Mouse (Mus musculus) ES-E14 (cell line): ENCODE measurements around the gene Lrch3. TPM values are rescaled to one million over a fixed set of nuclear protein-coding genes. Genes with fewer than 3 reads are reported as not detected.

ENCODE experiments used
- DNase-seq: peaks from one replicate; pipeline ENCODE4 v3.0.0-alpha.2; 2013; ENCODE audit warnings: low read depth, low spot score
- H3K27ac ChIP-seq: 2 replicates; pipeline ENCODE4 v1.5.1; 2012; ENCODE audit warnings: low read depth, mild to moderate bottlenecking, low read length, moderate library complexity, mixed read lengths; ENCODE audit not compliant: poor library complexity, insufficient read depth, severe bottlenecking
- H3K36me3 ChIP-seq: 2 replicates; pipeline ENCODE4 v1.6.1; 2012; ENCODE audit warnings: mild to moderate bottlenecking, low read length, moderate library complexity, mixed read lengths; ENCODE audit not compliant: control insufficient read depth, poor library complexity, insufficient read depth, severe bottlenecking
- H3K4me1 ChIP-seq, 2 experiments: fragments of 150-350 bp in 1 of 2; sonication (generic) in 1 of 2; 2 replicates each; pipeline ENCODE4 v1.6.1; 2012; ENCODE audit warnings: low read length in 2 of 2, mild to moderate bottlenecking in 1 of 2, mixed read lengths in 1 of 2; ENCODE audit not compliant: control insufficient read depth in 2 of 2, insufficient read depth in 2 of 2, poor library complexity in 1 of 2
- H3K4me3 ChIP-seq, 2 experiments: fragments of 150-350 bp in 1 of 2; sonication (generic) in 1 of 2; 2 replicates each; pipeline ENCODE4 v1.5.1; 2012; ENCODE audit warnings: low read length in 2 of 2, low read depth in 1 of 2, mild to moderate bottlenecking in 1 of 2, mixed read lengths in 1 of 2; ENCODE audit not compliant: insufficient read depth in 1 of 2, poor library complexity in 1 of 2, severe bottlenecking in 1 of 2
- H3K9ac ChIP-seq: 2 replicates; pipeline ENCODE4 v1.6.1; 2012; ENCODE audit warnings: low read depth, mild to moderate bottlenecking, low read length, mixed read lengths; ENCODE audit not compliant: poor library complexity, insufficient read depth, severe bottlenecking
- H3K9me3 ChIP-seq: fragments of 150-350 bp; sonication (generic); 2 replicates; pipeline ENCODE4 v1.6.1; 2012; ENCODE audit warnings: low read depth, mild to moderate bottlenecking, low read length; ENCODE audit not compliant: control insufficient read depth, insufficient read depth
- CHD2 ChIP-seq: IDR thresholded peaks from 2 replicates; pipeline ENCODE4 v1.6.1; 2014; ENCODE audit warnings: mild to moderate bottlenecking, low read depth, low read length, inconsistent platforms
- HCFC1 ChIP-seq: IDR thresholded peaks from 2 replicates; pipeline ENCODE4 v1.6.1; 2012; ENCODE audit warnings: low read length, inconsistent platforms, borderline replicate concordance; ENCODE audit not compliant: insufficient read depth
- MAFK ChIP-seq: IDR thresholded peaks from 2 replicates; pipeline ENCODE4 v1.6.1; 2014; ENCODE audit warnings: mild to moderate bottlenecking, low read depth, low read length, inconsistent platforms; ENCODE audit not compliant: insufficient read depth
- ZC3H11A ChIP-seq: IDR thresholded peaks from 2 replicates; pipeline ENCODE4 v1.6.1; 2012; ENCODE audit warnings: low read depth, mild to moderate bottlenecking, inconsistent platforms, low read length, borderline replicate concordance
- ZNF384 ChIP-seq: IDR thresholded peaks from 2 replicates; pipeline ENCODE4 v1.6.1; 2012; ENCODE audit warnings: low read depth, low read length, inconsistent platforms
- in situ Hi-C, 2 experiments: fragments of 600-800 bp; cut with MboI; formaldehyde crosslinking; loops; one replicate each; pipeline ENCODE4 v1.15.1; 2025; ENCODE audit warnings: low sequenced_read_pairs in 2 of 2, inconsistent platforms in 1 of 2; ENCODE audit not compliant: unreplicated experiment in 2 of 2
- total RNA-seq: library from RNA; depleted of rRNA; stranded (reverse); fragments of 300-350 nt; gene quantifications from 2 replicates; pipeline ENCODE4 v1.2.3, GENCODE M21; 2012; rRNA removed

Gene Lrch3
- total RNA-seq, 1 experiment = 11.0 TPM

GRCm38 (mm10) chr16:33062682-33063131, 148.8 kb downstream of the Lrch3 start:
- 0 out of 2 replicates have a peak overlapping the region, but pooled peaks have one; percentile 57 for H3K27ac ChIP-seq
- TF ChIP-seq ZNF384 (no peak), HCFC1 (no peak), ZC3H11A (no peak), MAFK (no peak), CHD2 (0 out of 2 replicates have a peak, but pooled peaks have one; percentile 5)
- H3K9me3 ChIP-seq = no peaks in the 10 kb centered on the region
- H3K4me1 ChIP-seq = peaks cover 0 to 6% of the 10 kb centered on the region in 2 experiments; a peak in 1 of 4 replicates
- peaks cover 30% of the 10 kb centered on the region for H3K36me3 ChIP-seq
- DNase-seq = no peak
- H3K9ac ChIP-seq = peak overlapping the region; percentile 91
- peak overlapping the region; percentile 64 to 93 for H3K4me3 ChIP-seq
- in situ Hi-C loops = no loop called here

DNA sequence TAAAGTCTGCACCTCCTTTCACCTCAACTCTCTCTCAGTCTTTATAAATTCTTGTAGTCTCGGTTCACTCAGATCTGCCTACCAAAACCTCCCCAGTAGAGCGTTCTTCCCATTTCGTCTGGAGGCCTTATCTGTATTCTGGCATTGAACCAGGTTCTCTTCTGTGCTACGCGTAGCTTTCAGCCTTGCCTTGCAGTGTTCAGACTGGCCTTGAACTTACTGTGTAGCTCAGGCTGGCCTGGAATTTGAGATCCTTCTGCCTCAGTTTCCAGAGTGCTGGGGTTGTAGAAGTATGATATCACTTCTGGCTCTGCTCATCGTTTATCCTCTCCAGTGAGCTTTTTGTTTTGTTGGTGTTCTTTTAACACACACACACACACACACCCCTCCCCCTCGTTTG, 149.4 kb downstream of the Lrch3 start:
- Histone ChIP-seq H3K36me3 (peaks cover 27% of the 10 kb centered on the region), H3K4me3 (peak overlapping the region; percentile 64 to 93), H3K9me3 (no peaks in the 10 kb centered on the region), H3K4me1 (peaks cover 0 to 6% of the 10 kb centered on the region in 2 experiments; a peak in 1 of 4 replicates), H3K9ac (peak overlapping the region; percentile 91; the same call in 1 of the 2 replicates), H3K27ac (no peak overlapping the region)
- no peak for DNase-seq
- in situ Hi-C loops = no loop called here
- TF ChIP-seq MAFK (no peak), CHD2 (no peak), ZC3H11A (no peak), HCFC1 (no peak), ZNF384 (no peak)

DNA sequence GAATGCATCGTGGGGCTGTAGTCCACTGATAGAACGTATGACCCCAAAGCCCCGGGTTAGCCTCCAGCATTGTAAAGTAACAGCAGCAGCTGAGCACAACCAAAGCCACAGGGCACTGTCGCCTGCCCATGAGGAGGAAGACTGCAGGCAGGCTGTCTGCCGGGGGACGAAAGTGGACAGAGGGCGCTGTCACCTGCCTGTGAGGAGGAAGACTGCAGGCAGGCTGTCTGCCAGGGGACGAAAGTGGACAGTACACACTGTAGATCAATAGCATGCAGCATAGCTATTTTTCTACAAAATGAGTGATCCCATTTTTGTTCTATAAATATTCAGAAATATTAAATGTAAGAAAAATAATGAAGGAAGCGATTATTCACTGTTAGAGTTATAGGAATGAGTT, 150.7 kb downstream of the Lrch3 start:
- in situ Hi-C loops = no loop called here

More for the DNA sequence above, 150.7 kb downstream of the Lrch3 start:
- H3K9ac ChIP-seq = no peak overlapping the region
- peaks cover 14% of the 10 kb centered on the region for H3K36me3 ChIP-seq
- H3K4me3 ChIP-seq = no peak overlapping the region
- H3K4me1 ChIP-seq = 0 out of 4 replicates have a peak, but pooled peaks cover 0 to 4% of the 10 kb centered on the region in 2 experiments
- no peak for DNase-seq
- no peak overlapping the region for H3K27ac ChIP-seq
- H3K9me3 ChIP-seq = no peaks in the 10 kb centered on the region
- TF ChIP-seq ZC3H11A (no peak), MAFK (no peak), CHD2 (no peak), HCFC1 (no peak), ZNF384 (no peak)

Other genes starting within 250 kb of the Lrch3 start
- 0.11 and 0.13 TPM in 2 replicates for gene Muc4, start 178.2 kb upstream of the Lrch3 start, total RNA-seq
- gene Muc20, start 116.7 kb upstream of the Lrch3 start, total RNA-seq = not detected in 2 replicates
- 0.58 TPM in 1 of 2 replicates, not detected in the other for gene Smbd1, start 103.6 kb upstream of the Lrch3 start, total RNA-seq
- 93.2 and 106 TPM in 2 replicates for gene Fyttd1, start 36.6 kb upstream of the Lrch3 start, total RNA-seq
- gene Rubcn, start 36.3 kb upstream of the Lrch3 start, total RNA-seq = 18.6 and 19.4 TPM in 2 replicates
- gene Iqcg, start 142.1 kb downstream of the Lrch3 start, total RNA-seq = 9.8 and 11.3 TPM in 2 replicates
- gene Rpl35a, start 142.4 kb downstream of the Lrch3 start, total RNA-seq = 1,485 and 1,755 TPM in 2 replicates
- gene Lmln, start 148.4 kb downstream of the Lrch3 start, total RNA-seq = 9.1 and 12.9 TPM in 2 replicates